Mouse (Mus musculus) heart, postnatal 10 days (tissue): ENCODE measurements around the gene Pld2. TPM values are rescaled to one million over a fixed set of nuclear protein-coding genes. Genes with fewer than 3 reads are reported as not detected.

Source experiments
- DNase-seq, 2 experiments: peaks; one replicate each; pipeline ENCODE4 v3.0.0; 2021
- intact Hi-C: fragments of 180-260 bp; cut with DNase I; formaldehyde crosslinking; loops from one replicate; pipeline ENCODE4 v1.15.1; 2025
- total RNA-seq, 2 experiments: library from RNA; stranded (reverse); gene quantifications; 2 replicates each; pipeline ENCODE4 v1.2.3; 2021

Gene Pld2
- total RNA-seq, 2 experiments from 2014 or later: 8.9 to 10.8 TPM

- intact Hi-C loops: no loop called here
- no peak for DNase-seq
Observed at GRCm38 (mm10) chr11:70571641-70572040, 31.8 kb downstream of the Pld2 start.

GRCm38 (mm10) chr11:70572348-70572902, 32.6 kb downstream of the Pld2 start:
- intact Hi-C loops: no loop called here
- DNase-seq: no peak

GRCm38 (mm10) chr11:70573872-70574271, 34.0 kb downstream of the Pld2 start:
- DNase-seq: no peak
- intact Hi-C loops: no loop called here

GRCm38 (mm10) chr11:70577201-70577600, 37.3 kb downstream of the Pld2 start:
- DNase-seq: no peak
- intact Hi-C loops: no loop called here

GRCm38 (mm10) chr11:70578962-70579361, 39.1 kb downstream of the Pld2 start:
- intact Hi-C loops: no loop called here
- DNase-seq: no peak

- intact Hi-C loops: loop anchor here (2.0 kb wide), 1 partner anchor 15 kb away; no protein-coding TSS in a partner anchor
- no peak for DNase-seq
Observed at GRCm38 (mm10) chr11:70579710-70580357, 40.0 kb downstream of the Pld2 start.

GRCm38 (mm10) chr11:70580358-70580720, 40.5 kb downstream of the Pld2 start:
- intact Hi-C loops: loop anchor here (2.0 kb wide), 1 partner anchor 16 kb away; no protein-coding TSS in a partner anchor
- no peak for DNase-seq

- intact Hi-C loops: loop anchor here (2.0 kb wide), 1 partner anchor 16 kb away; no protein-coding TSS in a partner anchor
- no peak for DNase-seq
Observed at GRCm38 (mm10) chr11:70580921-70581320, 41.1 kb downstream of the Pld2 start.

GRCm38 (mm10) chr11:70582196-70582595, 42.3 kb downstream of the Pld2 start:
- intact Hi-C loops: loop anchor here (2.0 kb wide), 1 partner anchor 15 kb away; no protein-coding TSS in a partner anchor
- DNase-seq: no peak

GRCm38 (mm10) chr11:70583022-70583714, 43.3 kb downstream of the Pld2 start:
- intact Hi-C loops: loop anchor here (2.0 kb wide), 1 partner anchor 14 kb away; no protein-coding TSS in a partner anchor
- peak; percentile 44 to 47 for DNase-seq

- DNase-seq: no peak
- intact Hi-C loops: loop anchor here (2.0 kb wide), 1 partner anchor 13 kb away; no protein-coding TSS in a partner anchor
Observed at GRCm38 (mm10) chr11:70583775-70584174, 43.9 kb downstream of the Pld2 start.

GRCm38 (mm10) chr11:70585457-70585856, 45.6 kb downstream of the Pld2 start:
- intact Hi-C loops: no loop called here
- DNase-seq: peak; percentile 70 to 71

- DNase-seq: no peak
- intact Hi-C loops: no loop called here
Observed at GRCm38 (mm10) chr11:70586261-70586660, 46.4 kb downstream of the Pld2 start.

- intact Hi-C loops: no loop called here
Observed at GRCm38 (mm10) chr11:70586954-70587353, 47.1 kb downstream of the Pld2 start.

GRCm38 (mm10) chr11:70591733-70592132, 51.9 kb downstream of the Pld2 start:
- intact Hi-C loops: no loop called here
- no peak for DNase-seq

More at GRCm38 (mm10) chr11:70586954-70587353, 47.1 kb downstream of the Pld2 start:
- DNase-seq: no peak

GRCm38 (mm10) chr11:70594253-70594989, 54.6 kb downstream of the Pld2 start:
- peak; percentile 32 to 44 for DNase-seq
- intact Hi-C loops: no loop called here

GRCm38 (mm10) chr11:70595638-70596037, 55.8 kb downstream of the Pld2 start:
- intact Hi-C loops: loop anchor here (2.0 kb wide), 1 partner anchor 13 kb away; no protein-coding TSS in a partner anchor
- DNase-seq: no peak

GRCm38 (mm10) chr11:70596094-70596493, 56.2 kb downstream of the Pld2 start:
- intact Hi-C loops: loop anchor here (2.0 kb wide), 1 partner anchor 13 kb away; no protein-coding TSS in a partner anchor
- DNase-seq: no peak

- DNase-seq: no peak
- intact Hi-C loops: loop anchor here (2.0 kb wide), 1 partner anchor 14 kb away; no protein-coding TSS in a partner anchor
Observed at GRCm38 (mm10) chr11:70597301-70597700, 57.4 kb downstream of the Pld2 start.

- intact Hi-C loops: no loop called here
- DNase-seq: no peak
Observed at GRCm38 (mm10) chr11:70598451-70598953, 58.6 kb downstream of the Pld2 start.
